In genomic region chr7:3457841-3458217, GRCm38 (mm10) we compare ENCODE assay signal across 40 mouse cellular contexts. TPM values are rescaled to one million over a fixed set of nuclear protein-coding genes. Genes with fewer than 3 reads are reported as not detected.
A peak's percentile ranks its signal among the peaks of the same experiment; 100 is the strongest.
DNase-seq lines count a peak whose midpoint lies in the region; TF ChIP-seq lines count a peak whose summit lies in the region.
"Had no signal": no experiment of that assay in that cellular context is flagged by ENCODE, and none has a peak within 500 bp of the region (broad histone marks: within the 10 kb centered on the region; RNA-seq: fewer than 3 reads in every experiment).

No protein-coding gene starts in this region.

- no peaks in the 10 kb centered on the region for H3K79me2 ChIP-seq in heart, adult 2 months (replicated peaks; ENCODE audit: control insufficient read depth, insufficient read depth, low read length)

- WGBS in heart, adult 2 months, result 71% methylated on average over 9 of the region's 9 CpGs

- no peaks in the 10 kb centered on the region for H3K27me3 ChIP-seq in heart, adult 2 months (ENCODE audit: control insufficient read depth, insufficient read depth, low read length)
- H3K27me3 ChIP-seq: CH12.LX; hindbrain, embryonic 15.5 days; limb, embryonic 12.5 days had no signal

- no peaks in the 10 kb centered on the region for H3K36me3 ChIP-seq in heart, adult 2 months (ENCODE audit: control insufficient read depth, insufficient read depth, low read length)
- H3K36me3 ChIP-seq: hindbrain, embryonic 10.5 days; hindbrain, embryonic 15.5 days; limb, embryonic 12.5 days had no signal

- no peak for TF ChIP-seq EP300 in heart, adult 2 months (IDR thresholded peaks at IDR 0.05; ENCODE audit: insufficient read depth, low read depth, low read length)

- DNase-seq in layer of hippocampus, adult 2 months (ENCODE audit: low spot score in 2 of 2), result no peak
- DNase-seq in layer of hippocampus, adult 9-11 months, result no peak
- DNase-seq in 3T3-L1 (ENCODE audit: low read depth, low spot score) (peak; percentile 25), NIH3T3 (ENCODE audit: low read depth) (peak; percentile 41)
- DNase-seq in adrenal gland, postnatal 36 days, result peak; percentile 70 to 73
- no peak for DNase-seq in gastrocnemius, adult 18-20 months (ENCODE audit: low spot score)
- DNase-seq in right cerebral cortex, adult 18-20 months, result no peak
- no peak for DNase-seq in heart, adult 2 months
- DNase-seq: cerebellum, adult 18-20 months; cerebellum, postnatal 10 days; heart, postnatal 14 days; kidney, adult 2 months; kidney, postnatal 36 days; layer of hippocampus, postnatal 36 days; liver, postnatal 0 days; lung, postnatal 36 days; spleen, adult 18-20 months had no signal

- TF ChIP-seq POLR2A in heart, adult 2 months (IDR thresholded peaks at IDR 0.05; ENCODE audit: insufficient read depth, low read depth, low read length), result no peak

- H3K4me1 ChIP-seq in heart, adult 2 months (ENCODE audit: control insufficient read depth, insufficient read depth, low read length), result no peaks in the 10 kb centered on the region
- H3K4me1 ChIP-seq: hindbrain, embryonic 10.5 days; hindbrain, embryonic 15.5 days; limb, embryonic 12.5 days had no signal

- H3K4me3 ChIP-seq in layer of hippocampus, adult 2 months, result no peak overlapping the region
- H3K4me3 ChIP-seq in heart, adult 2 months, result no peak overlapping the region
- H3K4me3 ChIP-seq: erythroblast, embryonic 14.5 days; hindbrain, embryonic 10.5 days; hindbrain, embryonic 15.5 days; limb, embryonic 12.5 days had no signal

- intact Hi-C loops in heart, adult 2 months (cut with DNase I), result no loop called here

- H3K27ac ChIP-seq in layer of hippocampus, adult 2 months, result peak overlapping the region; percentile 85
- no peak overlapping the region for H3K27ac ChIP-seq in heart, adult 2 months
- H3K27ac ChIP-seq: hindbrain, embryonic 10.5 days; hindbrain, embryonic 15.5 days; limb, embryonic 12.5 days had no signal

- no peak for TF ChIP-seq CTCF in layer of hippocampus, adult 2 months (conservative IDR thresholded peaks at IDR 0.05)
- no peak for TF ChIP-seq CTCF in heart, adult 2 months (IDR thresholded peaks at IDR 0.05)

- no peak overlapping the region for H3K9ac ChIP-seq in heart, adult 2 months (ENCODE audit: low read depth, low read length)
- H3K9ac ChIP-seq: hindbrain, embryonic 15.5 days; limb, embryonic 12.5 days; liver, postnatal 0 days had no signal

RNA-seq across cellular contexts. Expression of gene Cacng6, which starts 33.8 kb away (rescaled TPM):
- 1 to 10 TPM; 1.9 to 2.2 TPM for total RNA-seq in layer of hippocampus, adult 2 months (2021)
- not detected for total RNA-seq in adrenal gland, postnatal 36 days (2021)
- total RNA-seq in gastrocnemius, adult 18-20 months (2021), result 100 to 1,000 TPM; 125 to 129 TPM
- total RNA-seq in heart, adult 2 months (2021), result 1 to 10 TPM; 1.9 to 2.5 TPM
- polyA plus RNA-seq in heart, adult 2 months (2012; rRNA removed), result 0.78 and 3.3 TPM in 2 replicates
- total RNA-seq: CH12.LX; common myeloid progenitor, adult 5-6 weeks; megakaryocyte, adult 5-6 weeks had no signal
- polyA plus RNA-seq: erythroblast, embryonic 14.5 days; gonadal fat pad, adult 2 months; hindbrain, embryonic 10.5 days; hindbrain, embryonic 15.5 days; inflammation-experienced regulatory T-cells, adult 6 months; liver, embryonic 11.5 days; liver, postnatal 0 days; midbrain, embryonic 11.5 days; urinary bladder, adult 2 months had no signal

RNA-seq across cellular contexts. Expression of gene Tarm1, which starts 44.6 kb away (rescaled TPM):
- not detected for total RNA-seq in layer of hippocampus, adult 2 months (2021)
- 1 to 10 TPM; 1.2 to 1.8 TPM for total RNA-seq in adrenal gland, postnatal 36 days (2021)
- total RNA-seq in gastrocnemius, adult 18-20 months (2021), result under 1 TPM in 1 of 2 experiments, not detected in 1; 0.14 TPM
- not detected for total RNA-seq in heart, adult 2 months (2021)
- 0.16 and 0.20 TPM in 2 replicates for polyA plus RNA-seq in heart, adult 2 months (2012; rRNA removed)
- total RNA-seq: CH12.LX; common myeloid progenitor, adult 5-6 weeks; gastrocnemius, adult 8-10 months; heart, postnatal 14 days; layer of hippocampus, postnatal 36 days; left cerebral cortex, postnatal 14 days had no signal
- polyA plus RNA-seq: brain, embryonic 14.5 days; C2C12; embryonic facial prominence, embryonic 11.5 days; erythroblast, embryonic 14.5 days; forebrain, embryonic 11.5 days; forebrain, embryonic 16.5 days; heart, embryonic 14.5 days; hindbrain, embryonic 10.5 days; hindbrain, embryonic 15.5 days; inflammation-experienced regulatory T-cells, adult 6 months; kidney, embryonic 16.5 days; limb, embryonic 12.5 days; liver, embryonic 11.5 days; lung, embryonic 16.5 days; midbrain, embryonic 11.5 days; neural tube, embryonic 14.5 days had no signal

Comparison
In these comparisons a context has a peak if more than half of its experiments do, and no peak if none do; other contexts are left out.
1. DNase-seq: peak in 3T3-L1 (single experiment), NIH3T3 (single experiment) and adrenal gland, postnatal 36 days (2 of 2); none in layer of hippocampus, adult 2 months (0 of 2), layer of hippocampus, adult 9-11 months (single experiment), gastrocnemius, adult 18-20 months (single experiment), right cerebral cortex, adult 18-20 months (single experiment) and heart, adult 2 months (0 of 2).
2. RNA of gene Cacng6, which starts 33.8 kb away (total RNA-seq): 125 to 129 TPM in gastrocnemius, adult 18-20 months; 1.9 to 2.5 TPM in heart, adult 2 months, 1.9 to 2.2 TPM in layer of hippocampus, adult 2 months and not detected in adrenal gland, postnatal 36 days; every median in the first group is over 10 times any median in the second.